Mouse (Mus musculus) neural tube, embryonic 14.5 days (tissue): ENCODE results near the gene P3h2. TPM values are rescaled to one million over a fixed set of nuclear protein-coding genes. Genes with fewer than 3 reads are reported as not detected.

ENCODE experiments used
- ATAC-seq: fragments of 200-750 bp; cut with Nextera tagmentation; 2 replicates; pipeline ENCODE4 v1.8.0; 2017; ENCODE audit warnings: low read depth, mild to moderate bottlenecking, moderate TSS enrichment, moderate library complexity
- H3K27ac ChIP-seq: fragments of 300-500 bp; sonication (generic); 2 replicates; pipeline ENCODE4 v1.5.1; 2014; ENCODE audit warnings: low read depth, mild to moderate bottlenecking, control low read depth, low read length, moderate library complexity, mixed read lengths
- H3K27me3 ChIP-seq: fragments of 300-500 bp; sonication (generic); 2 replicates; pipeline ENCODE4 v1.6.1; 2014; ENCODE audit warnings: low read length; ENCODE audit not compliant: control insufficient read depth, insufficient read depth
- H3K36me3 ChIP-seq: fragments of 300-500 bp; sonication (generic); 2 replicates; pipeline ENCODE4 v1.6.1; 2014; ENCODE audit warnings: low read length, mixed read lengths; ENCODE audit not compliant: control insufficient read depth, insufficient read depth
- H3K4me1 ChIP-seq: fragments of 300-500 bp; sonication (generic); 2 replicates; pipeline ENCODE4 v1.6.1; 2014; ENCODE audit warnings: low read length; ENCODE audit not compliant: control insufficient read depth, insufficient read depth
- H3K4me2 ChIP-seq: fragments of 300-500 bp; sonication (generic); 2 replicates; pipeline ENCODE4 v1.6.1; 2014; ENCODE audit warnings: mild to moderate bottlenecking, low read depth, low read length, control low read depth
- H3K4me3 ChIP-seq: fragments of 300-500 bp; sonication (generic); 2 replicates; pipeline ENCODE4 v1.5.1; 2014; ENCODE audit warnings: low read depth, low read length, control low read depth, mixed read lengths
- H3K9ac ChIP-seq: fragments of 300-500 bp; sonication (generic); replicated peaks from 2 replicates; pipeline ENCODE4 v1.6.1; 2014; ENCODE audit warnings: low read depth, mild to moderate bottlenecking, control low read depth, low read length, mixed read lengths
- H3K9me3 ChIP-seq: fragments of 300-500 bp; sonication (generic); 2 replicates; pipeline ENCODE4 v1.6.1; 2016; ENCODE audit warnings: low read length; ENCODE audit not compliant: control insufficient read depth
- WGBS: fragments of 180-500 bp; shearing (Covaris S2); extraction: QIAGEN DNeasy Blood & Tissue Kit; methylation state at CpG from one replicate; pipeline ENCODE4 v1.1.7; 2014; 5-methylcytosine and 5-hydroxymethylcytosine counted together
- polyA plus RNA-seq: library from polyadenylated mRNA; unstranded; fragments of >200 nt; fragmentation: Nextera tagmentation; extraction: Ambion mirVana; gene quantifications from 2 replicates; pipeline ENCODE4 v1.2.1, GENCODE M21; 2014

Gene P3h2
- polyA plus RNA-seq, 1 experiment from 2014 or later: 1.8 TPM

DNA sequence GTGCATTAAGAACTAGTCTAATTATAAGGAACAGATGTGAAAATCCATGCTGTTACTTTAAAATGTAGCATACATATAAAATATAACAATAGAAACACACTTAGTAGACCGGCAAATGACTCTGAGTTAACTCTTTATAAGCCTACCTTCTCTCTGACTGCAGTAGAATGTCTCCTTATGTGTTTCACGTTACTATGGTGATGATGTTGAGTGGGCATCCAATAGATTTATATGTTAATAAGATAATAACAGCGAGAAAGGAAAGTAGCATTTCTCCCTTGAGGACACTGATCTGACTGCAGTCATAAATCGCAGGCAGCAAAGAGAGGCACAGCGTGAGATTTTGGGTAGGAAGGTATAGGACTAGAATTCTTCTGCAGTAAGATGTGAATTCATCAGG, 81.0 kb downstream of the P3h2 start:
- Histone ChIP-seq H3K4me3 (no peak overlapping the region), H3K36me3 (no peaks in the 10 kb centered on the region), H3K9me3 (no peaks in the 10 kb centered on the region), H3K27ac (0 out of 2 replicates have a peak overlapping the region, but pooled peaks have one; percentile 23), H3K27me3 (no peaks in the 10 kb centered on the region), H3K4me1 (peaks cover 12% of the 10 kb centered on the region; the same call in 1 of the 2 replicates), H3K9ac (no peak overlapping the region), H3K4me2 (no peak overlapping the region)
- peak; percentile 82 for ATAC-seq
- WGBS: 14% methylated on average over 5 of the region's 5 CpGs

DNA sequence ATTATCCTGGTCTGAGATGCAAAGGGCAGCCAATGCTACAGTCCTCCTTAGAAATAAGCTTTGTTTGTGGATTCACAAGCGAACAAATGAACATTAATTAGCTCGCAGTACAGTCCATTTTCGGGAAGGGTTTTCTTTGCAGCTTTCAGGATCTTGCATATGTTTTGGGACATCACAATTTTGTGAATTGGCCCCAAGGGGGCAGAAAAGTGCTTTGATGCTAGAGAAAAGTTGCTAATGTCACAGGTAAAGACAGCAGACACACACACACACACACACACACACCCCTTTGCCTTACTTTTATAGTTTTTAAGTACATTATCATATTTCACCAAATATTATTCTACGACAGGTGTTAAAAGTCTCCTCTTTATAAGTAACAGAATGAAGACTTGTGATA, 82.2 kb downstream of the P3h2 start:
- H3K4me1 ChIP-seq: peaks cover 12% of the 10 kb centered on the region; the same call in 1 of the 2 replicates
- H3K4me3 ChIP-seq: no peak overlapping the region
- no peak overlapping the region for H3K27ac ChIP-seq
- WGBS: 81% methylated on average over 4 of the region's 4 CpGs
- H3K9ac ChIP-seq: no peak overlapping the region
- H3K9me3 ChIP-seq: no peaks in the 10 kb centered on the region
- no peak overlapping the region for H3K4me2 ChIP-seq
- no peaks in the 10 kb centered on the region for H3K27me3 ChIP-seq
- no peaks in the 10 kb centered on the region for H3K36me3 ChIP-seq
- no peak for ATAC-seq

DNA sequence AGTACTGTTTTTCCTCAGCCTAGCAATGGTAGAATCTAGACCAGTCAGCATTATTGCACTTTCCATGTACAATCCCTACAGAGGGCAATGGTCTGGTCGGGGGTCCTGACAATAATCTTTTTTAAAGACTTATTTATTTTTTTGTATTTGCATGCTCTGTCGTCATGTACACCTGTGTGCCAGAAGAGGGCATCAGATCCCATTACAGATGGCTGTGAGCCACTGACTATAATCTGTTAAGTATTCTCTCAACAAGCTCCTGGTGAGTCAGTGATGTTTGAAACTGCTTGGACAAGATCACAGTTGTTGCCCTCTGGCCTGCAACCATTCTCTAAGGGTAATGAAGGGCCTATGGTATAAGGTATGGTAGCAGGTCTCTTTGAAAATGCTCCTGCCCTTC, 83.8 kb downstream of the P3h2 start:
- Histone ChIP-seq H3K4me2 (no peak overlapping the region), H3K4me1 (peaks cover 12% of the 10 kb centered on the region; the same call in 1 of the 2 replicates)

DNA sequence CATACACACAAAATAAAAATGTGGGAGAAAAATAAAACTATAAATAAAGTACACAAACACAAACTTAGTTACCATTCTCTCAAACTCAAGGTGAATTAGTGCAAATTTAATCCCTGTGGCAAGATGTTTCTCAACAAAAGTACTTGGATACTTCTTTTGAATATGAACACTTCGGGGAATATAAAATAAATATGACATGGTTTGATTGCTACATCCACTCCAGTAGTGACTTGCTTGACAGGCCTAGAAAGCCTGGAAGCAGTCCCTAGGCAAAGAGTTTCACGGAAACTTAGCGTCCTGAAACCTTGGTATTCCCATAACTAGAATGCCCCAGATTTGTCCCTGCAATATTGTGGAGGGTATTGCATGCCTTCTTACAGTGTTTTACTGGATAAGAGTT, 99.8 kb downstream of the P3h2 start:
- no peaks in the 10 kb centered on the region for H3K9me3 ChIP-seq
- H3K27ac ChIP-seq: no peak overlapping the region
- no peak for ATAC-seq
- no peak overlapping the region for H3K4me3 ChIP-seq
- H3K36me3 ChIP-seq: no peaks in the 10 kb centered on the region
- 91% methylated on average over 3 of the region's 3 CpGs for WGBS
- H3K4me2 ChIP-seq: no peak overlapping the region
- no peak overlapping the region for H3K9ac ChIP-seq
- H3K4me1 ChIP-seq: no peaks in the 10 kb centered on the region
- H3K27me3 ChIP-seq: no peaks in the 10 kb centered on the region

More for the DNA sequence above, 83.8 kb downstream of the P3h2 start:
- Histone ChIP-seq H3K4me3 (no peak overlapping the region), H3K27me3 (no peaks in the 10 kb centered on the region), H3K27ac (no peak overlapping the region), H3K9me3 (no peaks in the 10 kb centered on the region), H3K9ac (no peak overlapping the region), H3K36me3 (no peaks in the 10 kb centered on the region)
- WGBS: 72% methylated on average over 2 of the region's 2 CpGs
- no peak for ATAC-seq

DNA sequence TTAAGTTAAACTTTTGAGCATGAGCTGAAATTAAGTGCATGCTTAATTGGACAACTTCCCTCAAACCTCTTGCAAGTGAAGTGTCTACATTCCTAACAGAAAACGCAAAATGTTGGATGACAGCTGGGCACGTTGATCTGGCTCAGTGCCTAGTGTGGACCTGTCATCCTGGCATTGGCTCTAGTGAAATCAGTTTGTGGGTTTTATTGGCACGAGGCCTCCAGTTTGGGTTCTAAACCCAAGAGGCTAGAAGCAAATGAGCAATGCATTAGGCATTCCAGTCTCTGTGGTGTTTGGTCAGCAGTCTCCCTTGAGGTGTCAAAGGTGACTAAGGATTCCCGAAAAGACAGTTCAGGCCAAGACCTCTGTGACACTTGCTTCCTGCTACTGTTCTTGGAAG, 102.3 kb downstream of the P3h2 start:
- no peaks in the 10 kb centered on the region for H3K36me3 ChIP-seq
- H3K4me3 ChIP-seq: no peak overlapping the region
- no peaks in the 10 kb centered on the region for H3K4me1 ChIP-seq
- no peaks in the 10 kb centered on the region for H3K9me3 ChIP-seq
- H3K9ac ChIP-seq: no peak overlapping the region
- H3K4me2 ChIP-seq: no peak overlapping the region
- no peaks in the 10 kb centered on the region for H3K27me3 ChIP-seq
- 77% methylated on average over 4 of the region's 4 CpGs for WGBS
- no peak for ATAC-seq
- H3K27ac ChIP-seq: no peak overlapping the region

DNA sequence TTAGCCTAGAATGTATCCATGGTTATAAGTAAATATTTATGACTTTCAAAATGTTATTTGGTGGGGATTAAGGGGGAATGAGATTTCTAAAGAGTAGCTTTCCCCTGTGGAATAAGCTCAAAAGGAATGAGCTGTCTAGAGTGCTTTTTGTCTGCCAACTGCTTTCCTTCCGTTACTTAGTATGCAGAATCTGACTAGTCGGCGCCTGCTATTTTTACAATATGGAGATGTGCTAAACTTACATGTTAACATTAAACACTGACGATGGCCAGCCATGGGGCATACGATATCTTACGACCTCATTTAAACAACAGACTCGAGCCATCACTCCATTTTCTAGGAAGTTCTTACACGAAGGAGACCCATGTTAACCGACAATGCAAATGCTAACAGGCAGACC, 102.7 kb downstream of the P3h2 start:
- no peak overlapping the region for H3K4me2 ChIP-seq
- H3K4me3 ChIP-seq: no peak overlapping the region
- H3K27ac ChIP-seq: no peak overlapping the region
- H3K4me1 ChIP-seq: no peaks in the 10 kb centered on the region
- H3K9me3 ChIP-seq: no peaks in the 10 kb centered on the region
- no peak for ATAC-seq
- no peaks in the 10 kb centered on the region for H3K36me3 ChIP-seq
- no peak overlapping the region for H3K9ac ChIP-seq
- WGBS: 88% methylated on average over 9 of the region's 9 CpGs
- no peaks in the 10 kb centered on the region for H3K27me3 ChIP-seq

DNA sequence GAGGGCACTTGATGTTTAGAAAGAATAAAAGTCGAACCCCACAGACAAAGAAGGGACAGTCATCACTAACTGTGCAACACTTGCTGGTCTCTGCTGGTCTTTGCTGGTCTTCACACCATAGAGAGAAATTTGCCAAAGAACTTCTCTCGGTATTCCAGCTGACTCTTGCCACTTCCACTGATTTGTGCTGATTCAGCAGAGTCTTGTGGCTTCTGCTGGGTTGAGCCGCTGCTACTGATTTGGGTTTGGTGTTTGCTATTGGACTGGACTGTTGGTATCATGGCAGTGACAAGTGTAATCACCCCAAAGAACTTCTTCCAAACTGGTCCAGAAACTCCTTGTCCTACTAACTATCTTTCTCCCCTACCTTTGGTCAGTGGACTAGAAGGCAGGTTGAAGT, 111.0 kb downstream of the P3h2 start:
- Histone ChIP-seq H3K36me3 (no peaks in the 10 kb centered on the region), H3K4me3 (no peak overlapping the region), H3K27me3 (no peaks in the 10 kb centered on the region), H3K9me3 (no peaks in the 10 kb centered on the region), H3K4me1 (no peaks in the 10 kb centered on the region), H3K27ac (no peak overlapping the region), H3K9ac (no peak overlapping the region), H3K4me2 (no peak overlapping the region)
- ATAC-seq: no peak
- 93% methylated on average over 3 of the region's 3 CpGs for WGBS

DNA sequence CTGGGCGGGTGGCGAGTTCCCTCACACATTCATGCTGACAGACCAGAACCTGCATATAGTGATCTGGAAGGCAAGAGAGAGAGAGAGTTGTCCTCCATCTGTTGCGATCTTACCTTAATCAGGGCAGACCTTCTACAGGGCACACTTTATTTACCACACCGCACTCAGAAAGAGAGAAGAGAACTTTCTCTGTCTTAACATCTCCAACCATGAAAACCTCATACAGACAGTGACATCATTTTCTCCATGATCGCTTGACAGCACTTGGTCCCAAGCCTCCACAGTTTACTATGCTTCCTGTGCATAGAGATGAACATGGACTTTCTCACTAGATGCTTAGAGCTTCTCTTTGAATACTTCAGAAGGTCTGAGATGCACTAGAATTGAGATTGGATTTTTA, 118.4 kb downstream of the P3h2 start:
- Histone ChIP-seq H3K4me3 (no peak overlapping the region), H3K9me3 (no peaks in the 10 kb centered on the region), H3K4me1 (no peaks in the 10 kb centered on the region), H3K9ac (no peak overlapping the region), H3K4me2 (no peak overlapping the region), H3K27me3 (no peaks in the 10 kb centered on the region), H3K27ac (no peak overlapping the region), H3K36me3 (no peaks in the 10 kb centered on the region)
- WGBS: 97% methylated on average over 5 of the region's 5 CpGs
- no peak for ATAC-seq

DNA sequence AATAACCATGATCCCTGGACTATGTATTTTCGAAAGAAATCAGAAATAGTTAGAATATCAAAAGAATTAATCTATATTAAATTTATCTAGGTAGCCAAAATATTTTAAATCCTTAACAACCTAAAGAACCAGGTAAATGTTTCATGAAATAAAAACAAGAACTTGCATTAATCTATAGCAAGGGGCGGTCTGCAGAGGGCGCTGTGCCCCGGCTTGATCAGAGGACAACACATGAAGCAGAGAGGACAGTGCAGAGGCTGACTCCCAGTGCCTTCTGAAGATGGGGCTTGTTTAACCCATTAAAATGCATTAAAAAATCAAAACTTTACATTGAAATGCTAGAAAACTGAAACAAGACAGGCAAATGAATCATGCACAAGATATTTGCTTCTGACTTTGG, 121.9 kb downstream of the P3h2 start:
- Histone ChIP-seq H3K9me3 (no peaks in the 10 kb centered on the region), H3K27me3 (no peaks in the 10 kb centered on the region), H3K4me2 (no peak overlapping the region), H3K36me3 (no peaks in the 10 kb centered on the region), H3K9ac (no peak overlapping the region), H3K27ac (no peak overlapping the region), H3K4me3 (no peak overlapping the region), H3K4me1 (no peaks in the 10 kb centered on the region)
- no peak for ATAC-seq
- WGBS: 35% methylated on average over 4 of the region's 4 CpGs

DNA sequence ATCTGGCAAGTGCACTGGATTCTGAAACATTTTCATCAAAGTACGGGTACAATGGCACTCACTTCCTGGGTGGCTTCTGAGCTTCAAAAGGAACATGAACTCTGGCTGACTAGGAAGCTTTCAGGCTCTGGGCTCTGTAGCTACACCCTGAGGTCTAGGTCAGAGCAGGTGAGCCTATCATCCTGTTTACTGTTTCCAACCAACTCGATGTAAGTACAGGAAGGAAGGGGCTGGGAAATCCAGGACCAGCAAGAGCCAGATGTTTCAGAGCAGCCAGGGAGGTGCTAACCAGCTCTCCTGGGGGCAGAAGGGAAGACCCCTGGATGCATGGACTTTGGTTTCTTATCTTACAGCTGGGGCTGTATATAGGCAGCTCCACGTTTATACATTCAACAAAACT, 126.5 kb downstream of the P3h2 start:
- no peak for ATAC-seq
- Histone ChIP-seq H3K4me3 (no peak overlapping the region), H3K27me3 (no peaks in the 10 kb centered on the region), H3K9ac (no peak overlapping the region), H3K9me3 (no peaks in the 10 kb centered on the region), H3K27ac (no peak overlapping the region), H3K4me2 (no peak overlapping the region), H3K4me1 (no peaks in the 10 kb centered on the region), H3K36me3 (no peaks in the 10 kb centered on the region)
- WGBS: 76% methylated on average over 3 of the region's 3 CpGs
